Mouse (Mus musculus) heart, postnatal 14 days (tissue): Measurements from ENCODE around the gene Ppm1f. TPM values are rescaled to one million over a fixed set of nuclear protein-coding genes. Genes with fewer than 3 reads are reported as not detected.
"Not testable (repeated sequence)": the region's sequence is repeated elsewhere in the genome, so short reads cannot be mapped to it uniquely, and the experiment has no call there.

Experiments used
- DNase-seq, 2 experiments: peaks; one replicate each; pipeline ENCODE4 v3.0.0; 2021 to 2022
- intact Hi-C: fragments of 180-260 bp; cut with DNase I; formaldehyde crosslinking; loops from one replicate; pipeline ENCODE4 v1.15.1; 2025
- total RNA-seq, 2 experiments: library from RNA; stranded (reverse); gene quantifications; 2 replicates each; pipeline ENCODE4 v1.2.3; 2021

Gene Ppm1f
- total RNA-seq, 2 experiments from 2014 or later, result 33.4 to 35.7 TPM

DNA sequence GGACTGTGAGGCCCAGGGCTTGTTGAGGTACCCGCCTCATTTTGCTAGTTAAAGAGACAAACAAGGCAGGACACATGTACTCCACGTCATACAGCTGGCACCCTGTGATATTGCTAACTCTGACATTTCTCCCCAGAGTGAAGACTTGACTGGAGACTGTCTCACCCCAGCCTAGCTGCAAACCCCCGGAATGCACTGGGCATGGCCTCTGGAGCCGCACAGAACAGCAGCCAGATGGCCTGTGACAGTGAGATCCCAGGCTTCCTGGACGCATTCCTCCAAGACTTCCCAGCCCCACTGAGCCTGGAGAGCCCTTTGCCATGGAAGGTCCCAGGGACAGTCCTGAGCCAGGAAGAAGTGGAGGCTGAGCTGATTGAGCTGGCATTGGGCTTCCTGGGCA, 6.9 kb downstream of the Ppm1f start:
- DNase-seq, result no peak
- intact Hi-C loops, result no loop called here

DNA sequence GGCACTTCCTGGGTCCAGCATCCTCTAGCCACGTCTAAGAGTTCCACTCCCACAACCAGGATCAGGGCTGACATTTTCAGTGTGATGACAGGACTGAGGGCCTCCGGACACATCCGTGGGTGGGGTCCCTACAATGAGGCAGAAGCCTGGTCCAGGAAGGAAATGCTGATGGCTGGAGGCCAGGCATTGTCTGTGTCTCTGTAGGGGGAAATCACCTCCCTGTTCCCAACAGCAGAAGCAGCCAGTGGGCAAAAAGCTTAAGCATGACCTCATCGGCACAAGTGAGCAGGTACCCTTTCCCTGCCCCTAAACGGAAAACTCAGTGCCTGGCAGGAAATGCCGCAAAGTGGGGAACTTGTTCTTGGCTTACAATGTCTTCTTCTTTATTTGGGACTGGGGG, 11.5 kb downstream of the Ppm1f start:
- DNase-seq, result peak; percentile 81
- intact Hi-C loops, result no loop called here

DNA sequence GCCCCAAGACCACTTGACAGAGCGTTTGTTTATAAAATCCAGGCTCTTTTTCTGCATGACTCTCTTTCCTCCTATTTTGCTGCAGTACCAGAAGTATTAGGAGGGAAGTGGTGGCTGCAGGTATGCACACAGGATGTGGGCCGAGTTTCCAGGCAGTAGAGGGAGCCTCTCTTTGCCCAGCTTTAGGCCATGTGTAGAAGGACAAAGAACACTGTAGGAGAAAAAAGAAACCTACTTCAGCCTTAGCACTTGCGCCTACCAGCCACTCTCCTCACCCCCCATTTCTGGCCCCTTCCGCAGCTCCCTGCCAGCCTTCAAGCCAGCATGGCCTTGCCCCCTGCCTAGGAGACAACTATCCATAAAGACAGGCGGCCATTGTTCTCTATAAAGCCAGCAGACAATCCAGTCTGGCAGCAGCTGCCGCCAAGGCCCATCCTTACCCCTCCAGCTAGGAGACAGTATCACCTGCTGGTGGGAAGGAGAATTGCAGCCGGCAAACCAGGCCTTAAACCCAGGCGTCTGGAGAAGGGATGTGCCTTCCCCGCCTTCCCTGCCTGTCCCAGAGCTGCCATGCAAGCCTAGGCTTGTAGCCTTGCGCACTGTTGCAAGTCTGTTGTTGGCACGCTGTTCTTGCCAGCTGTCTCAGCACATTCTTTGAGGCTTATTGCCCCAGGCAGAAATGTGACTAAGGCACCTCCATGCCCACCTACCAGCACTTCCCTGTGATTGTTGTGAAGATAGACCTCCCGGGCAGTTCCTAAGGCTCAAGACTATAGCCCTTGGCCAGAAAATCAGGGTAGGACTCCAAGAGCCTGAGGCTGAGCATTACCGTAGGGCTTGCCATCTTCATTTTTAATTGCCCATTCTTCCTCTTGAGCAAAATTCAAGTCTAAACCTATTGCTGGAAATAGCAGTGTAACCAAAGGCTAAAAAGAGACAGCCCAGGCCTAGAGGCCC, 15.7 kb downstream of the Ppm1f start:
- peak; percentile 78 to 85 for DNase-seq
- intact Hi-C loops, result loop anchor here (1.0 to 2.0 kb wide), 2 partner anchors 16 to 57 kb away; partner anchors contain the start of gene Ppm1f

DNA sequence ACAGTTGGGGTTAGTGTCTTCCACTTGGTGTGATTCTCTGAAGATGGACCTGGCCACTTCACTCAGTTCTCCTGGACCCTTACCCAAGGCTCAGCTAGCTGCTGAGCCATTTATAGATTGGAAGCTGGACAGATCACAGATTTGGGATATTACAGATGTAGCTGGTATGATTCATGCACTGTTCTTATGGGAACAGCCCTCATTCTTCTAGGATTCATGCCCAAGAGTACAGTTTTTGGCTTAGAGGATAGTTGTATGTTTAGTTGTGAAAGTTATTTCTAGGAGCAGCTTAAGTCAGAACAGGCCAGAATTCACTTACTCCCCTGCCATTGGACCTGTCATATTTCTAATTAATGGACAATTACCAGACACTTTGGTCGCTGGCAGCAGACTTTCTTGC, 17.2 kb downstream of the Ppm1f start:
- DNase-seq, result no peak
- intact Hi-C loops, result loop anchor here (2.0 kb wide), 1 partner anchor 59 kb away; no protein-coding TSS in a partner anchor

DNA sequence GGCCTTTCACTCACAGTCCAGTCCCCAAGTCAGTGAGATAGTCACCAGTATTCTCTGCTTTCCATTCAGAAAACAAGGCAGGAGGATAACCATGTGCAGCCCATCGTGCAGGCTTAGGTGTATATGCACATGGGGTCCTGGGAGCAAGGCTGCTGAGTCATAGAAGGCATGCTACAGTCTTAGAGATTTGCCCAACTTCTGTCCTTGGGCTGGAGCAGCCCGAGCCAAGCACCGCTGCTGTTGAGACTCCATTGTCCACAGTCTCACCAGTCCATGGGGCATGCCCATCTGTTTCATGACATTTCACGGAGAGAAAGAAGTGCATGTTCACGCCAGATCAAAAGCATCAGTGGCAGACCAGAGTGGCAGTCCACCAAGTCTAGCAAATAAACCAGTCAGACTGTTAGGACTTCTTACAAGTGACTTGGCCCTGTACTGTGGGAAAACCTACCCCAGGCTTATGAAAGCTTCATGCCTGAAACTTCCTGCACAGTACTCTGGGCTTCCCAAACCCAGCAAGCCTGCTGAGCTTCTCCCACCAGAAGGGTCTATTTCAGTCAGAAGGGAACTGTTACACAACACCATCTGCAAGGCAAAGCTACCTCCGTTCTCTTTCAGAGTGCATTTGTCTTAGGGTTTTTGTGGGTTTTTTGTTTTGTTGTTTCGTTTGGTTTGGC, 22.3 kb downstream of the Ppm1f start:
- intact Hi-C loops, result no loop called here
- no peak for DNase-seq

GRCm38 (mm10) chr16:16921021-16921435, 24.8 kb downstream of the Ppm1f start:
- intact Hi-C loops, result no loop called here
- DNase-seq, result peak in 1 of 2 experiments; percentile 54

DNA sequence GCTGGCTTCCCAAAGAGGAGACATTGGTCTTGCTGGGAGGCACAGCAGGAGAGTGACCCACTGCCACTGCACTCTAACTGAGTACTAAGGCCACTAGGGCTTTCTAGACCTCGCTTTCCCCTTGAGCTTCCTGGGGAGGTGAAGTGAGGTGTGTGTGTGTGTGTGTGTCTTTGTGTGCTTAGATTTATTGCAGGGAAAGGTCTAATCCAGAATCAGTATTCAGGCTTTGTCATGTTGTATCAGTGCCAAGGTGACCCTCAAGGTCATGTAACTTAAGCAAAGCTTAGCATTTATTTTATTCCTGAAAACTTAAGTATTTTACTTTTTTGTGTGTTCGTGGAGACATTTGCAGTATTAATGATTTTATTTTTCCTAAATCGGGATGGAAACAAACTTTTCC, 28.2 kb downstream of the Ppm1f start:
- DNase-seq, result no peak
- intact Hi-C loops, result no loop called here

GRCm38 (mm10) chr16:16926536-16926935, 30.3 kb downstream of the Ppm1f start:
- intact Hi-C loops, result no loop called here
- no peak for DNase-seq

GRCm38 (mm10) chr16:16928908-16929307, 32.6 kb downstream of the Ppm1f start:
- intact Hi-C loops, result not testable (repeated sequence)

DNA sequence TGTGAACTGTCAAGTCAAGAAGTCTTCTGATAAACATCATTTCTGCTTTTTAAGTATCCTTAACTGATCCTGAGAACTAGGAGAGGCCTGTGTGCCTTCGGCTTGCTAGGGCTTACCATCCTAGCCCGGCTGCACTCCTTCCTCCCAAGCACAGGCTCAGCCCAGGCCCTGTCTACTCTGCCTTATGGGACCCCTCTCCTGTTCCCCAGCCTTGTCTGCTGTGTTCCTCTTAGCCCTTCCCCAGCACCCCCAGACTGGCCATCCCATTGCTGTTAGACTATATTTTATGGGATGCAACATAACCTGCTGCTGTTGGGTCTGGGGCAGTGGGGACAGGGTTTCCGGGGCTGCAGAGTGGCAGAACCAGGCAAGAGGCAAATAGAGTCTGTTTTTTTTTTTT, 34.1 kb downstream of the Ppm1f start:
- no peak for DNase-seq
- intact Hi-C loops, result no loop called here

More at GRCm38 (mm10) chr16:16928908-16929307, 32.6 kb downstream of the Ppm1f start:
- DNase-seq, result not testable (repeated sequence)

DNA sequence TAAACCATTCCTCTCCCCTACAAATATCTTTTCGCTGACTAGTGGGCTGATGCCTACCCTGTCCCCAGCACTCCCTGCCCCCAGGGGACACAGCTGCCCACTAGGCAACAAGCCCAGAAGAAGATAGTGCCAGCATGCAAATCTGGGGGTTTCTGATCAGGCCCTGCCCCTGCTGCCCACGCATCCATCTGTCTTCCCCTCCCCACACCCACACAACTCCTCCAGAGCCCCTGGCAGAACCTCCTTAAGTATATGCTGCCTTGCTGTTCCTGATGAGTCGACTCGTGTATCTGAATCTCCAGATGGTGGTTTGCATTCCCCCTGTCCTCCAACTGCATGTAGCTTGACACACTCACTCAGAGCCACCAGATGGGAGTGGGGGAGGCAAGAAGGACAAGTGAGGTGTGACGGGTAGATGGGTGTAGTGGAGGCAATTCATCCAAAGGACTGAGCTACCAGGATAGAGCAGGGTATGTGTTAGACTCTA, 34.6 kb downstream of the Ppm1f start:
- DNase-seq, result no peak
- intact Hi-C loops, result no loop called here

GRCm38 (mm10) chr16:16939543-16939942, 43.3 kb downstream of the Ppm1f start:
- DNase-seq, result no peak
- intact Hi-C loops, result no loop called here

GRCm38 (mm10) chr16:16941078-16941477, 44.8 kb downstream of the Ppm1f start:
- intact Hi-C loops, result no loop called here
- DNase-seq, result no peak

GRCm38 (mm10) chr16:16958575-16958974, 62.3 kb downstream of the Ppm1f start:
- DNase-seq, result no peak
- intact Hi-C loops, result no loop called here

DNA sequence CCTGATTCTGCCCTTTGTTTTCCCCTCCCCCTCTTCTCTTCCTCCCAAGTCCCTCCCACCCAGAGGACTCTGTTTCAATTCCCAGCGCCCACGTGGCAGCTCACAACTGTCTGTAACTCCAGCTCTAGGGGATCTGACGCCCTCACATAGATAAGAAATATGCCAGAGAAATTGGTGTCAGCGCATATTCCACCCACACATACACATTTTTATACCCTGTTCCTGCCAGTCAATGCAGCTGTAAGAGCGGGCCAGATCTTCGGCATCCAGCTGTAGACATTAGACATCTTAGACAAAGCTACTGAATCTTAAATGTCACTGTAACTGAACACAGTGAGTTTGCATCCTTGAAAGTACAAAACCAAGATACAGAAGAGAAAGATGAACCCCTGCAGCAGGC, 63.6 kb downstream of the Ppm1f start:
- no peak for DNase-seq

DNA sequence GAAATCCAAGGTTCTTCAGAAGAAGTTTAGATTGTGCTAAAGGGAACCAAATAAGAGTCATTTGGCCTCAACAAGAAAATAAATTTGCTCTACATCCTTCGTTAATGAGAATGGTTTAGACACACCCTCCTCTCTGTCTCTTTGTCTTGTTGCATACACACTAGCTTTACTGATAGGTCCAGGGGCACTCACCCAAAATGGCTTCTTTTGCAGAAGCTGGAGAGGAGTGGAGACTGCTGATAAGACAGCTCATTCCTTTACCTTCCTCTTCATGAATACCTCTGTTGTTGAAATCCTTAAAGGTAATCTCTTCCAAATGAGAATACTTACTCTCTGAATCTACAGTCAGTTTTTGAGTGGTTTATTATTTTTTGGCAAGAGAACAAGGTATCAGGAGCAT, 68.9 kb downstream of the Ppm1f start:
- no peak for DNase-seq
- intact Hi-C loops, result no loop called here

More for the DNA sequence above, 63.6 kb downstream of the Ppm1f start:
- intact Hi-C loops, result no loop called here

DNA sequence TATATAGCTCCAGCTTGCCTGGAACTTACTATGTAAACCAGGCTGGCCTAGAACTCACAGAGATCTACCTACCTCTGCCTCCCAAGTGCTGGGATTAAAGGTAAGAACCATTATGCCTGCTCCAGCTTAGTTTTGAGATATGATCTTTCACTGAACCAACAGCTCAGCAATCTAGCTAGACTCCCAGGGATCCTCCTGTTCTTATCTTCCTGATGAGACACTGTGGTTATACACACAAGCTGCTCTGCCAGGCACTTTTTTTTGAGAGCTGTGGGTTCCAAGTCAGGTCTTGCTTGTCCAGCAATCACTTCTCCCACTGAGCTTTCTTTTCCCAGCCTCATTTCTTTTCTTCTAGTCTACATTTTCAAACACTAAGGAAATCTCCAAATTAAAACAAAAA, 70.0 kb downstream of the Ppm1f start:
- intact Hi-C loops, result no loop called here
- no peak for DNase-seq
